Mouse (Mus musculus) hindbrain, embryonic 16.5 days (tissue): ENCODE measurements around the gene Jag2. TPM values are rescaled to one million over a fixed set of nuclear protein-coding genes. Genes with fewer than 3 reads are reported as not detected.

ENCODE experiments used
- ATAC-seq: fragments of 200-750 bp; cut with Nextera tagmentation; 2 replicates; pipeline ENCODE4 v1.8.0; 2017; ENCODE audit warnings: moderate TSS enrichment, moderate library complexity
- H3K27ac ChIP-seq: fragments of 300-500 bp; sonication (generic); 2 replicates; pipeline ENCODE4 v1.5.1; 2014; ENCODE audit warnings: low read depth, mild to moderate bottlenecking, control low read depth, low read length, moderate library complexity
- H3K27me3 ChIP-seq: fragments of 300-500 bp; sonication (generic); replicated peaks from 2 replicates; pipeline ENCODE4 v1.6.1; 2014; ENCODE audit warnings: low read length; ENCODE audit not compliant: control insufficient read depth, insufficient read depth
- H3K36me3 ChIP-seq: fragments of 300-500 bp; sonication (generic); 2 replicates; pipeline ENCODE4 v1.6.1; 2014; ENCODE audit warnings: mild to moderate bottlenecking, low read length, moderate library complexity, mixed read lengths; ENCODE audit not compliant: control insufficient read depth, insufficient read depth
- H3K4me1 ChIP-seq: fragments of 300-500 bp; sonication (generic); 2 replicates; pipeline ENCODE4 v1.6.1; 2014; ENCODE audit warnings: low read depth, low read length; ENCODE audit not compliant: control insufficient read depth, insufficient read depth
- H3K4me2 ChIP-seq: fragments of 300-500 bp; sonication (generic); 2 replicates; pipeline ENCODE4 v1.6.1; 2014; ENCODE audit warnings: mild to moderate bottlenecking, low read length, control low read depth, moderate library complexity
- H3K4me3 ChIP-seq: fragments of 300-500 bp; sonication (generic); 2 replicates; pipeline ENCODE4 v1.5.1; 2014; ENCODE audit warnings: mild to moderate bottlenecking, low read length, control low read depth, moderate library complexity
- H3K9ac ChIP-seq: fragments of 300-500 bp; sonication (generic); 2 replicates; pipeline ENCODE4 v1.6.1; 2014; ENCODE audit warnings: low read depth, mild to moderate bottlenecking, control low read depth, low read length, moderate library complexity
- H3K9me3 ChIP-seq: fragments of 300-500 bp; sonication (generic); 2 replicates; pipeline ENCODE4 v1.6.1; 2014; ENCODE audit warnings: mild to moderate bottlenecking, low read length, moderate library complexity; ENCODE audit not compliant: control insufficient read depth
- WGBS: fragments of 180-500 bp; shearing (Covaris S2); extraction: QIAGEN DNeasy Blood & Tissue Kit; methylation state at CpG from one replicate; pipeline ENCODE4 v1.1.7; 2014; 5-methylcytosine and 5-hydroxymethylcytosine counted together
- polyA plus RNA-seq: library from polyadenylated mRNA; unstranded; fragments of >200 nt; fragmentation: Nextera tagmentation; extraction: Ambion mirVana; gene quantifications from 2 replicates; pipeline ENCODE4 v1.2.1, GENCODE M21; 2015

Jag2 gene
- polyA plus RNA-seq = 10.7 and 11.1 TPM in 2 replicates

DNA sequence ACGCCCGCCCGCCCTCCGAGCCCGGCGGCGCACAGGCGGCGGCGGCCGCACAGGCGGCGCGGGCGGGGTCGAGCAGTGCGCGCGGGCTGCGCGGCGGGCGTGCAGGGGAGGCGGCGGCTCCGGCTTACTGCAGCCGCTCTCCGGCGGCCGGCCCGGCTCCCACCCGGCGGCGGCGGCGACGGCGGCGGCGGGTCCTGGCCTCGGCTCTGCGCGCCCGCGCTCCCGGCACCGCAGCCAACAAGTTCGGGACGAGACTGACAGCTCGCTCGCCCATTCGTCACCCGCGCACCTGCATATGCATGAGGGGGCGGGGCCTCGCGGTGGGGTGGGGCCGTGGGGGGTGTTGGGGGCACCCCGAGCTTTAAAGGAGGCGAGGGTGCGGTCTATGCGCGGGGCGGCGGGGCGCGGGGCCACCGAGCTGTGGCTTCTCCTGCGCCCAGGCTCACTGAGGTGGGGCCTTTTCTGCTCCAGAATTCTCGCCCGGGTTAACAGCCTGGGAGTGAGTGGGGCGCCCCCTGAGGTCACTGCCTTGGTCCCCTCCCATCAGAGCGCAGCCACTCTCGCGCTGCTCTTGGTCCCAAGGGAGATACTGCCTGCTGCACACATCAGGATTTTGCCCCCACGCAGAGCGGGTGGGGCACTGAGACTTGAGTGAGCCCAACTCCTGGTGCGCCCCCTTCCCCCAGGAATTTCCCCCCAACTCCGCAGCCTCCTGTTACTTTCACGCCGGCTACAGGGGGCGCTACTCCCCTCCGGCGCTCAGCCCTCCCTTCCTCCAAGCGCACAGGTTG lies at the start of gene Jag2:
TSS of gene Jag2 (minus strand) at position 215 of the 791 bp plus-strand sequence.
- peak; percentile 79 for ATAC-seq
- H3K27me3 ChIP-seq = no peaks in the 10 kb centered on the region; the same call in 1 of the 2 replicates
- under 1% methylated on average over 16 of the region's 85 CpGs for WGBS
- H3K9me3 ChIP-seq = no peaks in the 10 kb centered on the region
- peak within 1 kb of the TSS; percentile 86 for H3K27ac ChIP-seq
- no peaks in the 10 kb centered on the region for H3K36me3 ChIP-seq
- peak within 1 kb of the TSS; percentile 67 for H3K4me3 ChIP-seq
- peaks cover 32% of the 10 kb centered on the region for H3K4me1 ChIP-seq
- H3K9ac ChIP-seq = peak within 1 kb of the TSS; percentile 80
- H3K4me2 ChIP-seq = peak within 1 kb of the TSS; percentile 78

DNA sequence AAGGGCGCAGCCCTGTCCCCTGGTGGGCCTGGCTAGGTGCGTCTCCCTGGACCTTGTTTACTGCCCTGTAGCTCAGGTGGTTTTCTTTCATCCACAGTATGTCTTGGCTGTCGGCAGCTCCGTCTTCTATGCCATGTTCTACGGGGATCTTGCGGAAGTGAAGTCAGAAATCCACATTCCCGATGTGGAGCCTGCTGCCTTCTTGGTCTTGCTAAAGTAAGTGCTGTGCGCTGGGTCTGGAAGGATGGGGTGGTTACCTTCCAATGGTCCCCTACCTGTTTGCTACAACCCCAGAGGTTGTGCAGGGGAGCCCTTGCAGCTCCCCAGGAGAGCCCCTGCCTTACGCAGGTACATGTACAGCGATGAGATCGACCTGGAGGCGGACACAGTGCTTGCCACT lies 47.6 kb upstream of the Jag2 start:
- peaks cover 36% of the 10 kb centered on the region for H3K36me3 ChIP-seq
- no peaks in the 10 kb centered on the region for H3K27me3 ChIP-seq
- H3K9me3 ChIP-seq = no peaks in the 10 kb centered on the region
- peak overlapping the region; percentile 91 for H3K9ac ChIP-seq
- H3K4me2 ChIP-seq = peak overlapping the region; percentile 89
- peak overlapping the region; percentile 73 for H3K4me3 ChIP-seq
- 40% methylated on average over 12 of the region's 12 CpGs for WGBS
- H3K27ac ChIP-seq = peak overlapping the region; percentile 98
- ATAC-seq = peak; percentile 0; the same call in 1 of the 2 replicates
- H3K4me1 ChIP-seq = peaks cover 14% of the 10 kb centered on the region

DNA sequence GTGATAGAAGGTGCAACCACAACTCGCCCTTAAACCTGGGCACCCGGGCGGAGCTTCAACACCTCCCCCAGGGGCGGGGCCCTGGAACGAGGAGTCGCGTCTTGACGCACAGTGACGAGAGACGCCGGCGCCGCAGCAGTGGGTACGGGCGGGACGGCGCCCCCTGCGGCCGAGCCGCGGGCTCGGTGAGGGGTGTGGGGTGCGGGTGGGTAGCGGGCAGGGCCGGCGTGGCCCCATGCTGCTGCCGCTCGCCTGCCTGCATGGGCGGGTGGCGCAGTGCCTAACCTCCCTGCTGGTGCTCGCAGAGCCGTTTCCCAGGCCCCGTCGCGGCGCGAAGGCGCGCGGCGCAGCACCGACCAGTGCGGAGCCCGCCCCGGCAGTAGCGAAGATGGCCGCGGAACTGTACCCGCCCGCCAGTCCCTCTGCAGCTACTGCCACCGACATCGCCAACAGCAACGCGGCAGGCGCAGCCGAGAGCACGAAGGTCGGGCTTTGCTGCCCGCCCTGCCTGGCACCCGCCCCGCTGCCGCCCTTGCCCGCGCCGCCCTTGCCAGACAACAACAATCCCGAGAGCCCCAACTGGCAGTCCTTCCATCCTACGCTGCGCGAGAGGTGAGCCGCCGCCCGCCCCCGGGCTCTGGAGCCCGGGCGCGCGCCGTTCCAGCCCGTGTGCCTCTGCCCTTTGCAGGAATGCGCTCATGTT lies 46.9 kb upstream of the Jag2 start, which contains the start of gene Btbd6:
TSS of gene Btbd6 (plus strand) at position 112 of the 703 bp plus-strand sequence.
- peak within 1 kb of the TSS; percentile 89 for H3K4me2 ChIP-seq
- H3K27me3 ChIP-seq = no peaks in the 10 kb centered on the region
- ATAC-seq = peak; percentile 96
- H3K36me3 ChIP-seq = peaks cover 36% of the 10 kb centered on the region
- H3K4me3 ChIP-seq = peak within 1 kb of the TSS; percentile 73
- H3K9ac ChIP-seq = peak within 1 kb of the TSS; percentile 91
- no peaks in the 10 kb centered on the region for H3K9me3 ChIP-seq
- peaks cover 14% of the 10 kb centered on the region for H3K4me1 ChIP-seq
- peak within 1 kb of the TSS; percentile 98 for H3K27ac ChIP-seq
- under 1% methylated on average over 71 of the region's 80 CpGs for WGBS

DNA sequence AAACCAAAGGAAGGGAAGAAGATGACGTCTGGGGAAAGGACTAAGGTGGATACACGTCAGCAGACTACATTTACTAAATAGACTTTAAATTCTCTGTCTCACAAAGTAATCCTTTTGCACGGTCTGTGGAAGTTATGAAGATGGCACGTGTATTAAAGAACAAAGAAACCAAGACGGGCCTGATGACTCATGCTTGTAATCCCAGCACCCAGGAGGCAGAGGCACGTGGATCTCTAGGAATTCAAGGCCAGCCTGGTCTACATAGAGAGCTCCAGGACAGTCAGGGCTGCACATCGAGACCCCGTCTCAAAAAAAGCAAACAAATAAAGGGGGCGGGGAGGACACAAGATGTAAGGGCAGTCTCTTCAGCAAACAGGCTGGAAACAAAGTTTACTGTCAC lies 45.2 kb upstream of the Jag2 start:
- Histone ChIP-seq H3K4me3 (no peak overlapping the region), H3K4me2 (no peak overlapping the region), H3K4me1 (peaks cover 14% of the 10 kb centered on the region), H3K9ac (no peak overlapping the region), H3K36me3 (peaks cover 34% of the 10 kb centered on the region), H3K27ac (no peak overlapping the region), H3K27me3 (no peaks in the 10 kb centered on the region), H3K9me3 (no peaks in the 10 kb centered on the region)
- 87% methylated on average over 9 of the region's 9 CpGs for WGBS
- no peak for ATAC-seq

DNA sequence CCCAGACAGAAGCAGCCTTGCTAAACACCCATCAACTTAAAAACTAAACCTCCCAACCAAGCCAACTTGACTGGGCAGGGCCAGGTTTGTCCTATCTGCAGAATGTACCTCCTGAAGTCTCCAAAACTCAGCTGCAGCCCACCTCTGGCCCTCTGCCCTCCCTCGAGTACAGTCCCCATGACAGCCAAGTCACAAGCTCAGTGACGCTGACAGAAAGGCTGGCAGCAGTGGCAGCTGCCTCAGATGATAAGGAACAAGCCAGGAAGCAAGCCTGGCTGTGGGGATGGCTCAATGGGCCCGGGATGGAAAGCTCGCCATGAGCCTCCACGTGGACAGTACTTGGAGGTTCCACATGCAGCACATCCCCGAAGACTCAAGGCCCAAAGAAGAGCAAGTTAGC lies 40.0 kb upstream of the Jag2 start:
- no peak for ATAC-seq
- H3K9me3 ChIP-seq = no peaks in the 10 kb centered on the region
- H3K9ac ChIP-seq = no peak overlapping the region
- peaks cover 60% of the 10 kb centered on the region for H3K36me3 ChIP-seq
- H3K27me3 ChIP-seq = no peaks in the 10 kb centered on the region
- H3K4me1 ChIP-seq = no peaks in the 10 kb centered on the region
- H3K4me2 ChIP-seq = no peak overlapping the region
- H3K27ac ChIP-seq = no peak overlapping the region
- 88% methylated on average over 6 of the region's 6 CpGs for WGBS
- no peak overlapping the region for H3K4me3 ChIP-seq

DNA sequence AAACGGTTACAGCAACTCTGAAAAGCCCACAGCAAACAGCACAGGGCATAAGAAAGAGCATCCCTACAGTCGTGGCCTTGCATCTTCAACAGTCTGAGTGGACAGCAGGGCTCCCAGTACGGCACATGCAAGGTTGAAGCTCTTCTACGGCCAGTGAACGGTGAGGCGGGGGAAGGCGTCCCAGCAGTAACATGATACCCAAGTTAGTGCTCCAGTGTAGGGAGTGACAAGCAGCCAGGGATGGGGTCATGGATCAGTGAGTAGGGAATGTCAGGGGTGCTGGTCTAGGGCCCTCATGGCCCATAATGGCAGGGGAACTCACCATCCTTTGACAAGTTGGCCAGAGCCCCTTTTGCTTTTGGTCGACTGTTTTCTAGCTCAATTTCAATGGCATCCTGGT lies 39.4 kb upstream of the Jag2 start:
- Histone ChIP-seq H3K4me1 (no peaks in the 10 kb centered on the region), H3K9ac (no peak overlapping the region), H3K9me3 (no peaks in the 10 kb centered on the region), H3K4me2 (no peak overlapping the region), H3K27ac (no peak overlapping the region), H3K36me3 (peaks cover 64% of the 10 kb centered on the region), H3K27me3 (no peaks in the 10 kb centered on the region), H3K4me3 (no peak overlapping the region)
- ATAC-seq = no peak
- WGBS = 74% methylated on average over 8 of the region's 8 CpGs

DNA sequence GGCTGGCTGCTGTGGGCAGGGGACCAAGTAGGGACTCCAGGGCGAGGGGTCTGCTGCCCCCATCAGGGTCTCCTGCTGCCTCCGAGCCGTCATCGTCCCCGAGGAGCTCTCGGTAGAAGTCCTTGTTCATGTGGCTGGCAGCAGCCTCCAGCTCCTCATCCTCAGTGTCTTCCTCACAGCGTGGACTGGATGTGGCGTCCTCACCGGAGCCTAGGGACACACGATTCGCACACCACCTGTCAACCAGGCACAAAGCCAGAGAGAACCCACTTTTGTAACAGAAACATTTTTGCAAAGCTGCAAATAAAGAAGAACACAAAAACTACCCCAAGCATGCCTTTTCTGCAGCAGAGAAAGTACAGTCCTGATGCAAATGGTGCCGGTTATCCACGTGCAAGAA lies 36.2 kb upstream of the Jag2 start:
- Histone ChIP-seq H3K36me3 (peaks cover 71% of the 10 kb centered on the region), H3K9ac (no peak overlapping the region), H3K27me3 (no peaks in the 10 kb centered on the region), H3K9me3 (no peaks in the 10 kb centered on the region), H3K27ac (no peak overlapping the region), H3K4me3 (no peak overlapping the region), H3K4me2 (no peak overlapping the region), H3K4me1 (0 out of 2 replicates have a peak, but pooled peaks cover 2% of the 10 kb centered on the region)
- WGBS = 88% methylated on average over 13 of the region's 13 CpGs
- ATAC-seq = no peak

DNA sequence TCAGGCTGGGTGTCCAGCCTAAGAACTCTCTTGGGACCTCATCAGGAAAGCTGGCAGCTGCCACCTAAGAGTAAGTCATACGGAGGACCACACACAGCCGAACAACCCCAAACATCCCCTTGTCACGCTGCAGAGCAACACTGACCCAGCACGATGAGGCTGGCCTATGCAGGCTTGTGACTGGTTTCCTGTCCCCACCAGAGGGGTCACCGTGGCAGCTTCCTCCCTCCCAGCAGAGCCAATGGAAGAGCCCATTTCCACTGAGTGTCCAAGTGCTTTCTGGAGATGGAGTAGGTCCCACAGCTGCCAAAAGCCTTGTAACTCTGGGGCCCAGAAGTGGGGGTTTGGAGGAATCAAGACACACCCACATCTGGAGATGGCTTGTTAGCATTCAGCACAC lies 32.3 kb upstream of the Jag2 start:
- no peak overlapping the region; the same call in 1 of the 2 replicates for H3K27ac ChIP-seq
- 0 out of 2 replicates have a peak, but pooled peaks cover 2% of the 10 kb centered on the region for H3K4me1 ChIP-seq
- ATAC-seq = no peak

DNA sequence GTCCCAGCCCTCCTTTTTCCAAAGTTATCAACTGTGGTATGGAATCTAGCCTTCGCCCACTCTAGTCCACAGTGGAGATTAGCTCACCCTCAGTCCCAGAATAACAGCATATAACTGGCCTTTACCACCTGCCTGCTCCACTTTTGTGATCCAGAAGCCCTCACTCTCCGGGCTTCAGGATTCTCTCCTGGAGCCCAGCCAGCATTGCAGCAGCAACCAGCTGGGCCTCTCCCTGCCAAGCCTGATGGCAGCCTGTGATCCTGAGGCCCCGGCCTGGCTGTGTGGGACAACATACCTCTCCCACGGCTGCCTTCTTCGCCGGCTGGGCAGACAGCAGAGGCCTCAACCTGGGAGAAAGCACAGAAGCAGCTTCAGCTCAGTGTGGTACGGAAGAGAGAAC lies 31.9 kb upstream of the Jag2 start:
- 65% methylated on average over 7 of the region's 7 CpGs for WGBS
- no peak overlapping the region; the same call in 1 of the 2 replicates for H3K27ac ChIP-seq
- H3K36me3 ChIP-seq = peaks cover 51% of the 10 kb centered on the region
- H3K9ac ChIP-seq = no peak overlapping the region
- no peak overlapping the region for H3K4me3 ChIP-seq
- H3K9me3 ChIP-seq = no peaks in the 10 kb centered on the region
- no peak for ATAC-seq
- no peak overlapping the region for H3K4me2 ChIP-seq
- no peaks in the 10 kb centered on the region for H3K27me3 ChIP-seq
- H3K4me1 ChIP-seq = 0 out of 2 replicates have a peak, but pooled peaks cover 2% of the 10 kb centered on the region

More for the DNA sequence above, 32.3 kb upstream of the Jag2 start:
- Histone ChIP-seq H3K27me3 (no peaks in the 10 kb centered on the region), H3K9me3 (no peaks in the 10 kb centered on the region), H3K4me3 (no peak overlapping the region), H3K9ac (no peak overlapping the region), H3K4me2 (no peak overlapping the region), H3K36me3 (peaks cover 53% of the 10 kb centered on the region)
- 71% methylated on average over 5 of the region's 5 CpGs for WGBS
